In genomic region chr6:67534191-67535004, GRCm38 (mm10) we compare ENCODE assay signal across 8 mouse cellular contexts. TPM values are rescaled to one million over a fixed set of nuclear protein-coding genes. Genes with fewer than 3 reads are reported as not detected.
DNase-seq lines count a peak whose midpoint lies in the region; ATAC-seq and TF ChIP-seq lines count a peak whose summit lies in the region.

No protein-coding gene starts in this region.

- H3K27me3 ChIP-seq in thymus, adult 2 months (ENCODE audit: control insufficient read depth, insufficient read depth, low read length): peaks cover 12% of the 10 kb centered on the region; the same call in 1 of the 2 replicates
- peaks cover 49% of the 10 kb centered on the region for H3K27me3 ChIP-seq in forebrain, postnatal 0 days (ENCODE audit: insufficient read depth, low read length)
- peaks cover 41% of the 10 kb centered on the region for H3K27me3 ChIP-seq in liver, embryonic 14.5 days (ENCODE audit: control insufficient read depth, insufficient read depth, low read length)
- peaks cover 17% of the 10 kb centered on the region for H3K27me3 ChIP-seq in small intestine, adult 2 months (ENCODE audit: control insufficient read depth, insufficient read depth, low read length)

- no peaks in the 10 kb centered on the region for H3K36me3 ChIP-seq in thymus, adult 2 months (ENCODE audit: control insufficient read depth, insufficient read depth, low read length)
- H3K36me3 ChIP-seq in forebrain, postnatal 0 days (ENCODE audit: insufficient read depth): no peaks in the 10 kb centered on the region
- H3K36me3 ChIP-seq in liver, embryonic 14.5 days (replicated peaks; ENCODE audit: control insufficient read depth, insufficient read depth, low read depth): no peaks in the 10 kb centered on the region
- H3K36me3 ChIP-seq in small intestine, adult 2 months (ENCODE audit: control insufficient read depth, insufficient read depth, low read length): no peaks in the 10 kb centered on the region

- no peak for TF ChIP-seq CTCF in thymus, adult 2 months (IDR thresholded peaks at IDR 0.05; ENCODE audit: borderline replicate concordance, control insufficient read depth, extremely low read depth, insufficient read depth, low read length, poor library complexity)
- no peak for TF ChIP-seq CTCF in forebrain, postnatal 0 days (IDR thresholded peaks at IDR 0.05; ENCODE audit: low read depth)
- TF ChIP-seq CTCF in liver, embryonic 14.5 days (IDR thresholded peaks at IDR 0.05; ENCODE audit: low read depth): no peak
- TF ChIP-seq CTCF in small intestine, adult 2 months (IDR thresholded peaks at IDR 0.05; ENCODE audit: extremely low read depth, insufficient read length, insufficient replicate concordance, low read depth, low read length): no peak

- ATAC-seq in forebrain, postnatal 0 days: peak; percentile 25; the same call in 1 of the 2 replicates
- no peak for ATAC-seq in liver, embryonic 14.5 days (ENCODE audit: insufficient read depth)
- no peak for ATAC-seq in activated CD4-positive, CD25-positive, alpha-beta regulatory T cell, adult 4 months

- H3K9me3 ChIP-seq in forebrain, postnatal 0 days (ENCODE audit: low read length): no peaks in the 10 kb centered on the region
- H3K9me3 ChIP-seq in liver, embryonic 14.5 days (ENCODE audit: control insufficient read depth, low read length): no peaks in the 10 kb centered on the region

- no peak for TF ChIP-seq EP300 in liver, embryonic 14.5 days (IDR thresholded peaks at IDR 0.05; ENCODE audit: low read depth)

- no peak overlapping the region for H3K27ac ChIP-seq in thymus, adult 2 months (ENCODE audit: control insufficient read depth, insufficient read depth, low read length)
- H3K27ac ChIP-seq in forebrain, postnatal 0 days (ENCODE audit: low read depth, low read length): no peak overlapping the region
- no peak overlapping the region for H3K27ac ChIP-seq in liver, embryonic 14.5 days
- no peak overlapping the region for H3K27ac ChIP-seq in small intestine, adult 2 months (ENCODE audit: insufficient read depth, low read depth, low read length)

- H3K4me2 ChIP-seq in forebrain, postnatal 0 days (ENCODE audit: low read depth): peak overlapping the region; percentile 67
- H3K4me2 ChIP-seq in liver, embryonic 14.5 days (ENCODE audit: low read depth): peak overlapping the region; percentile 13; the same call in 1 of the 2 replicates

- DNase-seq in thymus, adult 2 months: no peak
- DNase-seq in thymus, postnatal 14 days: no peak
- peak; percentile 26 for DNase-seq in forebrain, postnatal 0 days
- DNase-seq in liver, embryonic 14.5 days (ENCODE audit: low read depth in 3 of 3, low spot score in 3 of 3): no peak
- DNase-seq in adipocyte (ENCODE audit: low spot score): no peak
- DNase-seq in right cerebral cortex, postnatal 10 days (ENCODE audit: low spot score in 2 of 2): no peak

- H3K9ac ChIP-seq in forebrain, postnatal 0 days: peak overlapping the region; percentile 43
- no peak overlapping the region for H3K9ac ChIP-seq in liver, embryonic 14.5 days (replicated peaks)

- TF ChIP-seq POLR2A in thymus, adult 2 months (IDR thresholded peaks at IDR 0.05; ENCODE audit: control insufficient read depth, extremely low read depth, insufficient read depth, low read length, poor library complexity): no peak
- no peak for TF ChIP-seq POLR2A in small intestine, adult 2 months (IDR thresholded peaks at IDR 0.05; ENCODE audit: low read depth, low read length)

- H3K4me1 ChIP-seq in thymus, adult 2 months (replicated peaks; ENCODE audit: control insufficient read depth, insufficient read depth, low read length): peaks cover 34% of the 10 kb centered on the region
- H3K4me1 ChIP-seq in forebrain, postnatal 0 days (ENCODE audit: insufficient read depth): no peaks in the 10 kb centered on the region
- H3K4me1 ChIP-seq in liver, embryonic 14.5 days (replicated peaks; ENCODE audit: control insufficient read depth in 2 of 2, insufficient read depth in 2 of 2, low read length in 1 of 2): no peaks in the 10 kb centered on the region
- H3K4me1 ChIP-seq in small intestine, adult 2 months (ENCODE audit: control insufficient read depth, insufficient read depth, insufficient read length, low read length): 0 out of 2 replicates have a peak, but pooled peaks cover 2% of the 10 kb centered on the region

- 14% methylated on average over 31 of the region's 31 CpGs for WGBS in thymus, adult 2 months
- WGBS in forebrain, postnatal 0 days: 7% methylated on average over 31 of the region's 31 CpGs
- 9% methylated on average over 31 of the region's 31 CpGs for WGBS in liver, embryonic 14.5 days (ENCODE audit: insufficient replicate concordance)
- WGBS in small intestine, adult 2 months: 18% methylated on average over 31 of the region's 31 CpGs

- H3K4me3 ChIP-seq in thymus, adult 2 months (ENCODE audit: control insufficient read depth, insufficient read depth, low read length): peak overlapping the region; percentile 34
- peak overlapping the region; percentile 39 for H3K4me3 ChIP-seq in forebrain, postnatal 0 days (ENCODE audit: low read depth, low read length)
- H3K4me3 ChIP-seq in liver, embryonic 14.5 days (ENCODE audit: insufficient read depth in 1 of 2, low read depth in 2 of 2, low read length in 2 of 2): peak overlapping the region; percentile 4 to 6; a peak in 2 of 4 replicates
- peak overlapping the region; percentile 34 for H3K4me3 ChIP-seq in small intestine, adult 2 months (ENCODE audit: low read depth, low read length)

RNA-seq across cellular contexts. Expression of gene Tacstd2, which starts 1.2 kb away (rescaled TPM):
- polyA plus RNA-seq in thymus, adult 2 months (2012; rRNA removed): 15.9 and 17.6 TPM in 2 replicates
- 1.4 and 2.0 TPM in 2 replicates for total RNA-seq in forebrain, postnatal 0 days (2014; rRNA removed)
- 1.6 and 2.0 TPM in 2 replicates for polyA plus RNA-seq in forebrain, postnatal 0 days (2015; fragmentation: Nextera tagmentation; extraction: Ambion mirVana)
- polyA plus RNA-seq in liver, embryonic 14.5 days (2012; rRNA removed): 0.37 and 0.49 TPM in 2 replicates
- 0.30 and 0.34 TPM in 2 replicates for polyA plus RNA-seq in liver, embryonic 14.5 days (2014; fragmentation: Nextera tagmentation; extraction: Ambion mirVana)
- 0.10 and 0.57 TPM in 2 replicates for polyA plus RNA-seq in small intestine, adult 2 months (2012; rRNA removed)
- not detected for polyA plus RNA-seq in activated CD4-positive, CD25-positive, alpha-beta regulatory T cell, adult 4 months (2017; shearing (Covaris generic))

RNA-seq across cellular contexts. Expression of gene Il23r, which starts 42.7 kb away (rescaled TPM):
- polyA plus RNA-seq in thymus, adult 2 months (2012; rRNA removed): 0.19 and 0.23 TPM in 2 replicates
- 0.05 TPM in 1 of 2 replicates, not detected in the other for total RNA-seq in forebrain, postnatal 0 days (2014; rRNA removed)
- polyA plus RNA-seq in forebrain, postnatal 0 days (2015; fragmentation: Nextera tagmentation; extraction: Ambion mirVana): not detected in 2 replicates
- not detected in 2 replicates for polyA plus RNA-seq in liver, embryonic 14.5 days (2012; rRNA removed)
- polyA plus RNA-seq in liver, embryonic 14.5 days (2014; fragmentation: Nextera tagmentation; extraction: Ambion mirVana): not detected in 2 replicates
- 0.04 TPM in 1 of 2 replicates, not detected in the other for polyA plus RNA-seq in small intestine, adult 2 months (2012; rRNA removed)
- under 1 TPM in 1 of 2 experiments, not detected in 1; 0.26 TPM for polyA plus RNA-seq in activated CD4-positive, CD25-positive, alpha-beta regulatory T cell, adult 4 months (2017; shearing (Covaris generic))
